ENCODE assay signal across 14 mouse cellular contexts in genomic region chr14:11529591-11529990, GRCm38 (mm10).
"Had no signal": no experiment of that assay in that cellular context is flagged by ENCODE, and none has a peak within 500 bp of the region (broad histone marks: within the 10 kb centered on the region; RNA-seq: fewer than 3 reads in every experiment).

No protein-coding gene starts in this region.

- DNase-seq: gastrocnemius, postnatal 14 days; gastrocnemius, postnatal 36 days; heart, adult 18-20 months; heart, postnatal 14 days; heart, postnatal 36 days; kidney, adult 11 months; kidney, adult 2 months; kidney, adult 9 months; kidney, postnatal 14 days; kidney, postnatal 36 days; liver; liver, embryonic 13.5 days had no signal

- ATAC-seq: hindbrain, postnatal 0 days; intestine, embryonic 16.5 days had no signal
